Mouse (Mus musculus) embryonic facial prominence, embryonic 13.5 days (tissue): ENCODE results near the gene Olfr1048. TPM values are rescaled to one million over a fixed set of nuclear protein-coding genes. Genes with fewer than 3 reads are reported as not detected.
"Not testable (repeated sequence)": the region's sequence is repeated elsewhere in the genome, so short reads cannot be mapped to it uniquely, and the experiment has no call there.

Experiments
- ATAC-seq: fragments of 200-750 bp; cut with Nextera tagmentation; 2 replicates; pipeline ENCODE4 v1.8.0; 2017; ENCODE audit warnings: low read depth; ENCODE audit not compliant: insufficient number of reproducible peaks, insufficient read depth, low FRiP score, low TSS enrichment
- H3K27ac ChIP-seq: fragments of 300-500 bp; sonication (generic); 2 replicates; pipeline ENCODE4 v1.5.1; 2015; ENCODE audit warnings: moderate library complexity, mild to moderate bottlenecking, inconsistent platforms
- H3K27me3 ChIP-seq: fragments of 300-500 bp; sonication (generic); 2 replicates; pipeline ENCODE4 v1.6.1; 2015; ENCODE audit warnings: mild to moderate bottlenecking, inconsistent platforms
- H3K36me3 ChIP-seq: fragments of 300-500 bp; sonication (generic); 2 replicates; pipeline ENCODE4 v1.6.1; 2015; ENCODE audit warnings: mild to moderate bottlenecking, inconsistent platforms
- H3K4me1 ChIP-seq: fragments of 300-500 bp; sonication (generic); 2 replicates; pipeline ENCODE4 v1.6.1; 2015; ENCODE audit warnings: inconsistent platforms
- H3K4me2 ChIP-seq: fragments of 300-500 bp; sonication (generic); 2 replicates; pipeline ENCODE4 v1.6.1; 2015; ENCODE audit warnings: moderate library complexity, mild to moderate bottlenecking, inconsistent platforms
- H3K4me3 ChIP-seq: fragments of 300-500 bp; sonication (generic); 2 replicates; pipeline ENCODE4 v1.5.1; 2015; ENCODE audit warnings: mild to moderate bottlenecking, inconsistent platforms
- H3K9ac ChIP-seq: fragments of 300-500 bp; sonication (generic); 2 replicates; pipeline ENCODE4 v1.6.1; 2015; ENCODE audit warnings: mild to moderate bottlenecking, inconsistent platforms
- H3K9me3 ChIP-seq: fragments of 300-500 bp; sonication (generic); 2 replicates; pipeline ENCODE4 v1.6.1; 2016; ENCODE audit warnings: inconsistent platforms
- WGBS: fragments of 180-500 bp; shearing (Covaris S2); methylation state at CpG from one replicate; pipeline ENCODE4 v1.1.7; 2015; ENCODE audit warnings: mixed read lengths; 5-methylcytosine and 5-hydroxymethylcytosine counted together
- polyA plus RNA-seq: library from polyadenylated mRNA; unstranded; fragments of >200 nt; fragmentation: Nextera tagmentation; extraction: Ambion mirVana; gene quantifications from 2 replicates; pipeline ENCODE4 v1.2.1, GENCODE M21; 2015

The Olfr1048 gene
- not detected in 2 replicates for polyA plus RNA-seq

GRCm38 (mm10) chr2:86240189-86240588, at the start of gene Olfr1048:
Olfr1048 (minus strand) TSS chr2:86240289.
- H3K27me3 ChIP-seq, result no peaks in the 10 kb centered on the region

DNA sequence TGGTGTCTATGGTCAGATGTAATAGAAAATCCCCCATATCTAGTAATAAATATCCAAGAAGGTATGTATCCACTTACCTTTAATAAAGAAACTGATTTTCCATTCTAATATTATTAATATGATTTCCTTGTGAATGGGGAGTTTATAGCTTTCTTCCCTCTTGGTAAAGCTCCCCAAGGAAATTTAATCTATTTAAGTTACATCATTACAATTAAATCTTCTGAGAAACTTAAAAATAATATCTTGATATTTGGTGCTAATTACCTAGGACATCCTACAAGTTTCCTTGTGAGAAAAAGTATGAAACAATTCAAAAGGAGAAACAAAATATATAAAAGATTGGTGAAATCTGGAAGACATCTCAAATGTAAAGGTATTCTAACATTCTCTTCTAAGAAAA, 38.9 kb upstream of the Olfr1048 start, which contains the start of gene Olfr1051:
Gene Olfr1051, minus strand, starts transcription at position 101 of the 400 bp plus-strand sequence.
- H3K36me3 ChIP-seq, H3K27me3 ChIP-seq, H3K4me2 ChIP-seq, H3K9ac ChIP-seq, H3K9me3 ChIP-seq, H3K27ac ChIP-seq, H3K4me1 ChIP-seq, H3K4me3 ChIP-seq, ATAC-seq: not testable (repeated sequence)

More at GRCm38 (mm10) chr2:86240189-86240588, at the start of gene Olfr1048:
- H3K9ac ChIP-seq, result no peak within 1 kb of the TSS
- H3K36me3 ChIP-seq, result no peaks in the 10 kb centered on the region
- H3K4me2 ChIP-seq, result no peak within 1 kb of the TSS
- no peaks in the 10 kb centered on the region for H3K4me1 ChIP-seq
- no peak within 1 kb of the TSS for H3K4me3 ChIP-seq
- no peaks in the 10 kb centered on the region for H3K9me3 ChIP-seq
- no peak within 1 kb of the TSS for H3K27ac ChIP-seq
- no peak for ATAC-seq

- H3K4me3 ChIP-seq, H3K4me1 ChIP-seq, ATAC-seq, H3K9ac ChIP-seq, H3K4me2 ChIP-seq, H3K9me3 ChIP-seq, H3K27ac ChIP-seq, H3K27me3 ChIP-seq, H3K36me3 ChIP-seq: not testable (repeated sequence)
Observed at GRCm38 (mm10) chr2:86258228-86258627, 18.1 kb upstream of the Olfr1048 start, which contains the start of gene Olfr1049. Olfr1049 (minus strand) TSS chr2:86258328.

GRCm38 (mm10) chr2:86231301-86231700, 8.8 kb downstream of the Olfr1048 start, which contains the start of gene Olfr1047:
Olfr1047 (minus strand) TSS chr2:86231401.
- Histone ChIP-seq H3K9me3 (no peaks in the 10 kb centered on the region), H3K4me2 (no peak within 1 kb of the TSS), H3K4me1 (no peaks in the 10 kb centered on the region), H3K36me3 (no peaks in the 10 kb centered on the region), H3K4me3 (no peak within 1 kb of the TSS), H3K27ac (no peak within 1 kb of the TSS), H3K27me3 (no peaks in the 10 kb centered on the region), H3K9ac (no peak within 1 kb of the TSS)
- no peak for ATAC-seq
- 92% methylated on average over 1 of the region's 1 CpGs for WGBS

- no peaks in the 10 kb centered on the region for H3K36me3 ChIP-seq
- H3K4me2 ChIP-seq, result no peak within 1 kb of the TSS
- no peaks in the 10 kb centered on the region for H3K4me1 ChIP-seq
- no peaks in the 10 kb centered on the region for H3K27me3 ChIP-seq
- no peak for ATAC-seq
- no peak within 1 kb of the TSS for H3K9ac ChIP-seq
- no peak within 1 kb of the TSS for H3K4me3 ChIP-seq
- H3K27ac ChIP-seq, result no peak within 1 kb of the TSS
- WGBS, result 69% methylated on average over 2 of the region's 2 CpGs
- no peaks in the 10 kb centered on the region for H3K9me3 ChIP-seq
Observed at GRCm38 (mm10) chr2:86219214-86219613, 20.9 kb downstream of the Olfr1048 start, which contains the start of gene Olfr1046. Olfr1046 (minus strand) TSS chr2:86219314.

DNA sequence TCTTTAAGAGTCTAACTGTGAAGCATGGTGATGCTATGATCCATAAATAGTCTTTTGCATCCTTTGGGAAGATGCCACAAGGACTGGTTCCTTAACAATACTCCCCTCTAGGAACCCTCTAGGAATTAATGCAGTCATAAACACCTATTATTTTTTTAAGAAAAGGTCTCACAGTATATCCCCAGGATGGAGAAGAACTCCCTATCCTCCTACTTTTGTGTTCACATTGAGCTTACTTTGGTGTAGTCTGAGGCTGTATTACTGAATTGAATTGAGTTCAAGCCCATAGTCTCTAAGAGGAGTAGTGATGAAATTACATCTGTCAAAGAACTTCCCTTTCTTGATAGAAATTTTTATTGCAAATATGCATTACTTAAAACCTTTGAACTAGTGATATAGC, 37.2 kb downstream of the Olfr1048 start, which contains the start of gene Olfr1045:
Gene Olfr1045, minus strand, starts transcription at position 101 of the 400 bp plus-strand sequence.
- Histone ChIP-seq H3K4me3 (no peak within 1 kb of the TSS), H3K9me3 (no peaks in the 10 kb centered on the region), H3K4me1 (no peaks in the 10 kb centered on the region), H3K4me2 (no peak within 1 kb of the TSS), H3K36me3 (no peaks in the 10 kb centered on the region), H3K9ac (no peak within 1 kb of the TSS), H3K27me3 (no peaks in the 10 kb centered on the region), H3K27ac (no peak within 1 kb of the TSS)
- ATAC-seq, result no peak

DNA sequence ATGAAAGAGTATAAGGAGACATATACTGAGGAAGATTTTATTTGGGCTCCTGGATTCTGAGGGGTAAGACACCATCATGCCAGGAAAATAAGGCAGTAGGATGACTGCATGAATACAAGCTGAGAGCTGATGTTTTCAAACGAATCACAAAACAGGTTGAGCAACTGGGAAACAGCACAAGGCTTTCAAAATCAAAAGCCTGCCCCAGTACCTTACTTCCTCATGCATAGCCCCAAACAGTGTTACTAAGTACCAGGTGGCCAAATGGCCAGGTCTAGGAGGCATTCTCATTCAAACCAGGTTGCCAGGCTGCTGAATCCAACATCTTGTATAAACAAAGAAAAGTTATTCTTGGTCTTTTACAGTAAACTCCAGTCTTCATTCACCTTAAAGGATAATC, 44.2 kb downstream of the Olfr1048 start:
- no peaks in the 10 kb centered on the region for H3K36me3 ChIP-seq
- 41% methylated on average over 1 of the region's 1 CpGs for WGBS
- H3K27ac ChIP-seq, result no peak overlapping the region
- no peaks in the 10 kb centered on the region for H3K9me3 ChIP-seq
- no peak overlapping the region for H3K4me2 ChIP-seq
- no peak for ATAC-seq
- no peak overlapping the region for H3K9ac ChIP-seq
- H3K4me1 ChIP-seq, result no peaks in the 10 kb centered on the region
- H3K27me3 ChIP-seq, result no peaks in the 10 kb centered on the region
- H3K4me3 ChIP-seq, result no peak overlapping the region

GRCm38 (mm10) chr2:86185583-86185982, 54.5 kb downstream of the Olfr1048 start, which contains the start of gene Olfr52:
Olfr52 (minus strand) TSS chr2:86185683.
- Histone ChIP-seq H3K27me3 (no peaks in the 10 kb centered on the region), H3K9me3 (no peaks in the 10 kb centered on the region), H3K4me1 (no peaks in the 10 kb centered on the region), H3K36me3 (no peaks in the 10 kb centered on the region), H3K4me3 (no peak within 1 kb of the TSS), H3K4me2 (no peak within 1 kb of the TSS), H3K9ac (no peak within 1 kb of the TSS), H3K27ac (no peak within 1 kb of the TSS)
- ATAC-seq, result no peak

Other genes starting within 250 kb of the Olfr1048 start
- gene Olfr1031, start 250.0 kb downstream of the Olfr1048 start, polyA plus RNA-seq, result not detected in 2 replicates
- not detected in 2 replicates for gene Olfr1032, start 234.7 kb downstream of the Olfr1048 start, polyA plus RNA-seq
- 0.41 and 0.43 TPM in 2 replicates for gene Olfr1033, start 219.7 kb downstream of the Olfr1048 start, polyA plus RNA-seq
- gene Olfr1034, start 194.4 kb downstream of the Olfr1048 start, polyA plus RNA-seq, result not detected in 2 replicates
- 0.06 TPM in 1 of 2 replicates, not detected in the other for gene Olfr1036, start 166.3 kb downstream of the Olfr1048 start, polyA plus RNA-seq
- not detected in 2 replicates for gene Olfr1037, start 152.9 kb downstream of the Olfr1048 start, polyA plus RNA-seq
- gene Olfr1039, start 104.4 kb downstream of the Olfr1048 start, polyA plus RNA-seq, result 0.08 TPM in 1 of 2 replicates, not detected in the other
- gene Olfr1040, start 93.6 kb downstream of the Olfr1048 start, polyA plus RNA-seq, result not detected in 2 replicates
- gene Olfr1042, start 78.5 kb downstream of the Olfr1048 start, polyA plus RNA-seq, result not detected in 2 replicates
- 0.18 TPM in 1 of 2 replicates, not detected in the other for gene Olfr1043, start 72.8 kb downstream of the Olfr1048 start, polyA plus RNA-seq
- not detected in 2 replicates for gene Olfr1044, start 62.5 kb downstream of the Olfr1048 start, polyA plus RNA-seq
- gene Olfr52, start 54.6 kb downstream of the Olfr1048 start, polyA plus RNA-seq, result not detected in 2 replicates
- not detected in 2 replicates for gene Olfr1045, start 37.3 kb downstream of the Olfr1048 start, polyA plus RNA-seq
- gene Olfr1046, start 21.0 kb downstream of the Olfr1048 start, polyA plus RNA-seq, result not detected in 2 replicates
- not detected in 2 replicates for gene Olfr1047, start 8.9 kb downstream of the Olfr1048 start, polyA plus RNA-seq
- gene Olfr1049, start 18.0 kb upstream of the Olfr1048 start, polyA plus RNA-seq, result not detected in 2 replicates
- not detected in 2 replicates for gene Olfr1051, start 38.8 kb upstream of the Olfr1048 start, polyA plus RNA-seq
- gene Olfr1052, start 52.2 kb upstream of the Olfr1048 start, polyA plus RNA-seq, result not detected in 2 replicates
- not detected in 2 replicates for gene Olfr1053, start 75.0 kb upstream of the Olfr1048 start, polyA plus RNA-seq
- not detected in 2 replicates for gene Olfr1054, start 95.1 kb upstream of the Olfr1048 start, polyA plus RNA-seq
- gene Olfr1055, start 110.0 kb upstream of the Olfr1048 start, polyA plus RNA-seq, result not detected in 2 replicates
- gene Olfr1056, start 122.2 kb upstream of the Olfr1048 start, polyA plus RNA-seq, result not detected in 2 replicates
- gene Olfr1057, start 138.1 kb upstream of the Olfr1048 start, polyA plus RNA-seq, result not detected in 2 replicates
- gene Olfr1058, start 148.3 kb upstream of the Olfr1048 start, polyA plus RNA-seq, result 0.30 TPM in 1 of 2 replicates, not detected in the other
- not detected in 2 replicates for gene Olfr1061, start 173.8 kb upstream of the Olfr1048 start, polyA plus RNA-seq
- gene Olfr1062, start 186.5 kb upstream of the Olfr1048 start, polyA plus RNA-seq, result not detected in 2 replicates
- not detected in 2 replicates for gene Olfr1065, start 210.3 kb upstream of the Olfr1048 start, polyA plus RNA-seq
- gene Olfr1066, start 216.0 kb upstream of the Olfr1048 start, polyA plus RNA-seq, result not detected in 2 replicates
- not detected in 2 replicates for gene Olfr228, start 247.1 kb upstream of the Olfr1048 start, polyA plus RNA-seq